Mouse (Mus musculus) olfactory bulb, adult 2 months (tissue): ENCODE results near the gene Utp18.

Experiments
- CTCF ChIP-seq: fragments of 200-500 bp; IDR thresholded peaks from 2 replicates; pipeline ENCODE4 v1.5.1; 2012; ENCODE audit warnings: low read depth, mild to moderate bottlenecking, low read length, moderate library complexity; ENCODE audit not compliant: insufficient read depth
- POLR2A ChIP-seq: fragments of 200-500 bp; IDR thresholded peaks from 2 replicates; pipeline ENCODE4 v1.6.1; 2012; ENCODE audit warnings: mild to moderate bottlenecking, low read depth, low read length, moderate library complexity; ENCODE audit not compliant: insufficient read depth

DNA sequence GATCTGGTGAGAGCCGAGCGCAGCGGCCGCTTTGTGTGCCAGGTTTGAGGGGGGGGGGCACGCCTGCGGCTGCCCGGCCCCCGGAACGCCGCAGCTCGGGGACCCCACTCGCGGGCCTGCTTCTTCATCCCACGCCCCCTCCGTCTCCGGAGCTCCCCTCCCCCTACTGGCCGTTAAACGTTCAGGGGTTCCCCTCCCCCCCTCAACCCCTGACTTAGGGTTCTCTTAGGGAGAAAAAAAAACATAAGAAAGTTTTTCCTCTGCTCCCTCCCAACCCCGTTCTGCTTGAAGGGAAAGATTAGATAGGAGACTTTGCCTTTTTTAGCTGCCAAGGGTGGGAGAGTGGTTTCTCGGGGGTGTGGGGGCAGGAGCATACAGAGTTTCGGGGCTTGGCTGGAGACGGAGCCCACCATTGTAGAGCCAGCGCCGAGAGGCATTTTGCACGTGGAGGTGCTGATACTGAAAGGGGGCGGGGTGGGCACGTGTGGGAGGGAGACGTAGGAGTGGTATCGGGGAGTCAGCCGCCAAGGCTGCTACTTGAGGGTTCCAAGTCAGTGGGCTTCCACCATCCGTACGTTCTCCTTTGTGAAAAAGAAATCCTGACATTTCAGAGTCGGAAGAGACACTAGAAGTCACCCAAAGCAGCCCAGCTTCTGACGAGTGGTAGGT, 979 bp upstream of the Utp18 start:
- TF ChIP-seq POLR2A (no peak), CTCF (no peak)
